34 mouse cellular contexts compared by ENCODE assay signal in the genomic region with DNA sequence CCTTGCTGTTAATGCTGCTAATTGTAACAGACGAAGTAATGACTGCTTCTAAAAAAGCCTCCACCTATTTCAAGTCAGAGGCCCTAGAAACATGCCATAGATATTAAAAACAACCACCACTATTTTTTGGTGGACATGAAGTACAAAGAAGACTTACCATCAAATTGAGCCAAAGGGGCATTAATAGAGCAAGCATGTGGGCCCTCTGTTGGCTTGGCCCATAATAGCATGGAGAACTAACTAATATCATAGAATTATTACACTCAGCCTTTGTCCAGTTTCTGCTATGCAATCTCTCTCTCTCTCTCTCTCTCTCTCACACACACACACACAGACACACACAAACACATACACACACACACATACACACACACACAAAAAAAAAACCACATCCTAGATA. TPM values are rescaled to one million over a fixed set of nuclear protein-coding genes. Genes with fewer than 3 reads are reported as not detected.
DNase-seq lines count a peak whose midpoint lies in the region; ATAC-seq and TF ChIP-seq lines count a peak whose summit lies in the region.
"Had no signal": no experiment of that assay in that cellular context is flagged by ENCODE, and none has a peak within 500 bp of the region (broad histone marks: within the 10 kb centered on the region; RNA-seq: fewer than 3 reads in every experiment).

No protein-coding gene starts in this region.

- no peaks in the 10 kb centered on the region for H3K4me1 ChIP-seq in heart, postnatal 0 days (ENCODE audit: control insufficient read depth, insufficient read depth)
- H3K4me1 ChIP-seq in liver, postnatal 0 days (ENCODE audit: insufficient read depth): no peaks in the 10 kb centered on the region
- H3K4me1 ChIP-seq: forebrain, embryonic 13.5 days; kidney, embryonic 15.5 days; liver, embryonic 15.5 days; midbrain, embryonic 10.5 days; neural tube, embryonic 13.5 days had no signal

- H3K36me3 ChIP-seq in heart, postnatal 0 days (replicated peaks; ENCODE audit: control insufficient read depth, insufficient read depth, low read length): no peaks in the 10 kb centered on the region
- H3K36me3 ChIP-seq in liver, postnatal 0 days (replicated peaks; ENCODE audit: insufficient read depth, low read length): no peaks in the 10 kb centered on the region
- H3K36me3 ChIP-seq: kidney, embryonic 15.5 days; liver, embryonic 15.5 days; midbrain, embryonic 10.5 days; neural tube, embryonic 13.5 days had no signal

- no peak overlapping the region for H3K4me3 ChIP-seq in heart, postnatal 0 days (ENCODE audit: low read depth, low read length)
- H3K4me3 ChIP-seq in liver, postnatal 0 days (ENCODE audit: low read depth, low read length): no peak overlapping the region
- H3K4me3 ChIP-seq: forebrain, embryonic 13.5 days; kidney, embryonic 15.5 days; liver, embryonic 15.5 days; midbrain, embryonic 10.5 days; neural tube, embryonic 13.5 days had no signal

- peak; percentile 28; the same call in 1 of the 2 replicates for TF ChIP-seq CTCF in heart, postnatal 0 days (IDR thresholded peaks at IDR 0.05; ENCODE audit: low read depth)
- TF ChIP-seq CTCF in liver, postnatal 0 days (IDR thresholded peaks at IDR 0.05; ENCODE audit: low read depth): 0 out of 2 replicates have a peak, but pooled peaks have one; percentile 11

- no peak overlapping the region for H3K4me2 ChIP-seq in heart, postnatal 0 days (ENCODE audit: low read depth, low read length)
- no peak overlapping the region for H3K4me2 ChIP-seq in liver, postnatal 0 days (ENCODE audit: low read depth, low read length)
- H3K4me2 ChIP-seq: forebrain, embryonic 13.5 days; kidney, embryonic 15.5 days; liver, embryonic 15.5 days; neural tube, embryonic 13.5 days had no signal

- DNase-seq in heart, postnatal 0 days (ENCODE audit: low spot score): no peak
- DNase-seq in heart, adult 9 months (ENCODE audit: low spot score in 2 of 2): no peak
- DNase-seq in liver, postnatal 0 days: no peak
- DNase-seq in liver (no peak), 3T3-L1 (ENCODE audit: low read depth, low spot score) (peak; percentile 18), NIH3T3 (ENCODE audit: low read depth) (peak; percentile 11)
- no peak for DNase-seq in gastrocnemius, postnatal 14 days
- DNase-seq: adrenal gland, postnatal 10 days; cerebellum, adult 11 months; cerebellum, adult 9-10 months; gastrocnemius, postnatal 25 days; kidney, adult 18-20 months; kidney, postnatal 36 days; layer of hippocampus, adult 9-11 months; lung, postnatal 10 days; right cerebral cortex, postnatal 4 days had no signal

- no peaks in the 10 kb centered on the region for H3K27me3 ChIP-seq in heart, postnatal 0 days (ENCODE audit: control insufficient read depth, insufficient read depth, low read length)
- H3K27me3 ChIP-seq in liver, postnatal 0 days (ENCODE audit: insufficient read depth, low read length): no peaks in the 10 kb centered on the region
- H3K27me3 ChIP-seq: forebrain, embryonic 13.5 days; kidney, embryonic 15.5 days; liver, embryonic 15.5 days; neural tube, embryonic 13.5 days had no signal

- intact Hi-C loops in gastrocnemius, postnatal 14 days (cut with DNase I; ENCODE audit: low total_unique reads): loop anchor here (5.0 kb wide), 1 partner anchor 76 kb away; no protein-coding TSS in a partner anchor

- no peaks in the 10 kb centered on the region for H3K9me3 ChIP-seq in heart, postnatal 0 days (replicated peaks; ENCODE audit: control insufficient read depth, low read length)
- H3K9me3 ChIP-seq in liver, postnatal 0 days (ENCODE audit: low read length): no peaks in the 10 kb centered on the region
- H3K9me3 ChIP-seq: forebrain, embryonic 13.5 days; kidney, embryonic 15.5 days; liver, embryonic 15.5 days; midbrain, embryonic 10.5 days; neural tube, embryonic 13.5 days had no signal

- 80% methylated on average over 1 of the region's 1 CpGs for WGBS in heart, postnatal 0 days
- 73% methylated on average over 1 of the region's 1 CpGs for WGBS in liver, postnatal 0 days (ENCODE audit: insufficient replicate concordance)

- no peak for TF ChIP-seq EP300 in heart, postnatal 0 days (IDR thresholded peaks at IDR 0.05; ENCODE audit: low read depth)
- TF ChIP-seq EP300 in liver, postnatal 0 days (IDR thresholded peaks at IDR 0.05; ENCODE audit: low read depth): no peak

- no peak overlapping the region for H3K9ac ChIP-seq in heart, postnatal 0 days (replicated peaks; ENCODE audit: low read depth, low read length)
- H3K9ac ChIP-seq in liver, postnatal 0 days (replicated peaks): no peak overlapping the region
- H3K9ac ChIP-seq: forebrain, embryonic 13.5 days; kidney, embryonic 15.5 days; liver, embryonic 15.5 days; neural tube, embryonic 13.5 days had no signal

- no peak overlapping the region for H3K27ac ChIP-seq in heart, postnatal 0 days (ENCODE audit: low read depth)
- H3K27ac ChIP-seq in liver, postnatal 0 days (ENCODE audit: low read depth): no peak overlapping the region
- H3K27ac ChIP-seq: forebrain, embryonic 13.5 days; kidney, embryonic 15.5 days; liver, embryonic 15.5 days; midbrain, embryonic 10.5 days; neural tube, embryonic 13.5 days had no signal

- no peak for ATAC-seq in heart, postnatal 0 days (ENCODE audit: insufficient read depth, low read depth)
- ATAC-seq in liver, postnatal 0 days: no peak
- ATAC-seq in megakaryocyte, adult 5-6 weeks (ENCODE audit: poor library complexity, severe bottlenecking): no peak
- ATAC-seq: forebrain, embryonic 13.5 days had no signal

RNA-seq across cellular contexts. Expression of gene Bpifb9b, which starts 14.2 kb away (rescaled TPM):
- total RNA-seq in heart, postnatal 0 days (2014; rRNA removed; ENCODE audit: low replicate concordance): not detected in 2 replicates
- polyA plus RNA-seq in heart, postnatal 0 days (2015; fragmentation: Nextera tagmentation; extraction: Ambion mirVana): not detected in 2 replicates
- polyA plus RNA-seq in liver, postnatal 0 days (2015; fragmentation: Nextera tagmentation; extraction: Ambion mirVana): not detected in 2 replicates
- not detected in 2 replicates for total RNA-seq in megakaryocyte, adult 5-6 weeks (2015)
- total RNA-seq in megakaryocyte, adult 5-6 weeks (2017): not detected in 2 replicates
- not detected for total RNA-seq in gastrocnemius, postnatal 14 days (2021)
- total RNA-seq: adrenal gland, postnatal 10 days; CH12.LX; ES-E14; gastrocnemius, postnatal 25 days; heart, adult 8-10 months; heart, postnatal 25 days; left cerebral cortex, postnatal 14 days; liver, adult 2 months had no signal
- polyA plus RNA-seq: C2C12; embryonic facial prominence, embryonic 11.5 days; forebrain, embryonic 13.5 days; heart, embryonic 14.5 days; hindbrain, embryonic 11.5 days; kidney, embryonic 15.5 days; limb, embryonic 11.5 days; liver, adult 2 months; liver, embryonic 15.5 days; midbrain, embryonic 10.5 days; neural tube, embryonic 13.5 days; spleen, adult 2 months had no signal

RNA-seq across cellular contexts. Expression of gene Bpifb9a, which starts 35.2 kb away (rescaled TPM):
- total RNA-seq in heart, postnatal 0 days (2014; rRNA removed; ENCODE audit: low replicate concordance): not detected in 2 replicates
- polyA plus RNA-seq in heart, postnatal 0 days (2015; fragmentation: Nextera tagmentation; extraction: Ambion mirVana): not detected in 2 replicates
- not detected in 2 replicates for polyA plus RNA-seq in liver, postnatal 0 days (2015; fragmentation: Nextera tagmentation; extraction: Ambion mirVana)
- not detected in 2 replicates for total RNA-seq in megakaryocyte, adult 5-6 weeks (2015)
- total RNA-seq in megakaryocyte, adult 5-6 weeks (2017): not detected in 2 replicates
- total RNA-seq in gastrocnemius, postnatal 14 days (2021): not detected
- total RNA-seq: adrenal gland, postnatal 10 days; CH12.LX; ES-E14; gastrocnemius, postnatal 25 days; heart, adult 8-10 months; heart, postnatal 25 days; left cerebral cortex, postnatal 14 days; liver, adult 2 months had no signal
- polyA plus RNA-seq: C2C12; embryonic facial prominence, embryonic 11.5 days; forebrain, embryonic 13.5 days; heart, embryonic 14.5 days; hindbrain, embryonic 11.5 days; kidney, embryonic 15.5 days; limb, embryonic 11.5 days; liver, adult 2 months; liver, embryonic 15.5 days; midbrain, embryonic 10.5 days; neural tube, embryonic 13.5 days; spleen, adult 2 months had no signal

Comparison
In these comparisons a context has a peak if more than half of its experiments do, and no peak if none do; other contexts are left out.
1. DNase-seq: peak in 3T3-L1 (single experiment) and NIH3T3 (single experiment); none in heart, postnatal 0 days (single experiment), heart, adult 9 months (0 of 2), liver, postnatal 0 days (single experiment), liver (single experiment) and gastrocnemius, postnatal 14 days (single experiment).